Mouse (Mus musculus) intestine, postnatal 0 days (tissue): Measurements from ENCODE around the gene Mboat2. TPM values are rescaled to one million over a fixed set of nuclear protein-coding genes. Genes with fewer than 3 reads are reported as not detected.

Experiments used
- ATAC-seq: fragments of 200-750 bp; cut with Nextera tagmentation; 2 replicates; pipeline ENCODE4 v1.8.0; 2017; ENCODE audit warnings: mild to moderate bottlenecking, moderate TSS enrichment, moderate library complexity
- H3K27ac ChIP-seq: fragments of 300-500 bp; sonication (generic); 2 replicates; pipeline ENCODE4 v1.5.1; 2014; ENCODE audit warnings: mild to moderate bottlenecking, low read depth, low read length, moderate library complexity
- H3K27me3 ChIP-seq: fragments of 300-500 bp; sonication (generic); replicated peaks from 2 replicates; pipeline ENCODE4 v1.6.1; 2014; ENCODE audit warnings: low read length, mixed read lengths; ENCODE audit not compliant: control insufficient read depth, insufficient read depth
- H3K36me3 ChIP-seq: fragments of 300-500 bp; sonication (generic); 2 replicates; pipeline ENCODE4 v1.6.1; 2014; ENCODE audit warnings: mild to moderate bottlenecking, moderate library complexity; ENCODE audit not compliant: control insufficient read depth, insufficient read depth
- H3K4me1 ChIP-seq: fragments of 300-500 bp; sonication (generic); replicated peaks from 2 replicates; pipeline ENCODE4 v1.6.1; 2014; ENCODE audit warnings: antibody characterized with exemption, low read length, mixed read lengths; ENCODE audit not compliant: control insufficient read depth, insufficient read depth
- H3K4me2 ChIP-seq: fragments of 300-500 bp; sonication (generic); replicated peaks from 2 replicates; pipeline ENCODE4 v1.6.1; 2014; ENCODE audit warnings: low read depth, mild to moderate bottlenecking, moderate library complexity
- H3K4me3 ChIP-seq: fragments of 300-500 bp; sonication (generic); 2 replicates; pipeline ENCODE4 v1.5.1; 2014; ENCODE audit warnings: low read depth, low read length
- H3K9ac ChIP-seq: fragments of 300-500 bp; sonication (generic); 2 replicates; pipeline ENCODE4 v1.6.1; 2014; ENCODE audit warnings: mild to moderate bottlenecking, low read depth, low read length
- H3K9me3 ChIP-seq: fragments of 300-500 bp; sonication (generic); 2 replicates; pipeline ENCODE4 v1.6.1; 2016; ENCODE audit warnings: mixed run types; ENCODE audit not compliant: control insufficient read depth
- CTCF ChIP-seq: sonication (generic); IDR thresholded peaks from 2 replicates; pipeline ENCODE4 v1.5.1; 2016; ENCODE audit warnings: low read depth, mild to moderate bottlenecking, control low read depth, antibody characterized with exemption, moderate library complexity
- whole genome bisulfite sequencing: fragments of 180-500 bp; shearing (Covaris S2); extraction: QIAGEN DNeasy Blood & Tissue Kit; methylation state at CpG from one replicate; pipeline ENCODE4 v1.1.7; 2014; 5-methylcytosine and 5-hydroxymethylcytosine counted together
- polyA plus RNA-seq: library from polyadenylated mRNA; unstranded; fragments of >200 nt; fragmentation: Nextera tagmentation; extraction: Ambion mirVana; gene quantifications from 2 replicates; pipeline ENCODE4 v1.2.1, GENCODE M21; 2015

Mboat2 gene
- polyA plus RNA-seq, 1 experiment from 2014 or later = 8.1 TPM

GRCm38 (mm10) chr12:24907894-24908293 is 77.2 kb downstream of the Mboat2 start:
- Histone ChIP-seq H3K4me2 (no peak overlapping the region), H3K27me3 (no peaks in the 10 kb centered on the region), H3K4me1 (no peaks in the 10 kb centered on the region), H3K9ac (no peak overlapping the region), H3K9me3 (no peaks in the 10 kb centered on the region), H3K36me3 (no peaks in the 10 kb centered on the region), H3K4me3 (no peak overlapping the region), H3K27ac (no peak overlapping the region)
- ATAC-seq = no peak
- 84% methylated on average over 2 of the region's 2 CpGs for WGBS
- TF ChIP-seq CTCF = no peak

- Histone ChIP-seq H3K4me3 (no peak overlapping the region), H3K9me3 (no peaks in the 10 kb centered on the region), H3K4me1 (no peaks in the 10 kb centered on the region), H3K27me3 (no peaks in the 10 kb centered on the region), H3K27ac (no peak overlapping the region; the same call in 1 of the 2 replicates), H3K9ac (no peak overlapping the region), H3K36me3 (no peaks in the 10 kb centered on the region), H3K4me2 (no peak overlapping the region)
- TF ChIP-seq CTCF = no peak
- no peak for ATAC-seq
- 81% methylated on average over 7 of the region's 7 CpGs for WGBS
Observed at GRCm38 (mm10) chr12:24909679-24910078, 79.0 kb downstream of the Mboat2 start.

GRCm38 (mm10) chr12:24912174-24912573 is 81.5 kb downstream of the Mboat2 start:
- no peak for ATAC-seq
- Histone ChIP-seq H3K4me2 (no peak overlapping the region), H3K27me3 (no peaks in the 10 kb centered on the region), H3K4me3 (no peak overlapping the region), H3K9me3 (no peaks in the 10 kb centered on the region), H3K9ac (no peak overlapping the region), H3K27ac (no peak overlapping the region), H3K4me1 (no peaks in the 10 kb centered on the region), H3K36me3 (no peaks in the 10 kb centered on the region)
- TF ChIP-seq CTCF = no peak
- WGBS = 62% methylated on average over 6 of the region's 6 CpGs

GRCm38 (mm10) chr12:24912876-24913275 is 82.2 kb downstream of the Mboat2 start:
- no peaks in the 10 kb centered on the region for H3K27me3 ChIP-seq
- WGBS = 84% methylated on average over 1 of the region's 1 CpGs
- no peaks in the 10 kb centered on the region for H3K4me1 ChIP-seq
- no peaks in the 10 kb centered on the region for H3K9me3 ChIP-seq
- no peak overlapping the region for H3K9ac ChIP-seq
- no peak overlapping the region for H3K4me2 ChIP-seq
- H3K4me3 ChIP-seq = no peak overlapping the region
- no peak for ATAC-seq
- no peak for TF ChIP-seq CTCF
- no peaks in the 10 kb centered on the region for H3K36me3 ChIP-seq
- H3K27ac ChIP-seq = no peak overlapping the region

GRCm38 (mm10) chr12:24918575-24919262 is 88.0 kb downstream of the Mboat2 start:
- Histone ChIP-seq H3K27me3 (no peaks in the 10 kb centered on the region), H3K9me3 (no peaks in the 10 kb centered on the region), H3K4me2 (no peak overlapping the region), H3K4me1 (no peaks in the 10 kb centered on the region), H3K4me3 (no peak overlapping the region), H3K9ac (no peak overlapping the region), H3K36me3 (no peaks in the 10 kb centered on the region), H3K27ac (no peak overlapping the region)
- TF ChIP-seq CTCF = no peak
- 83% methylated on average over 12 of the region's 12 CpGs for WGBS
- ATAC-seq = no peak

GRCm38 (mm10) chr12:24920861-24921260 is 90.2 kb downstream of the Mboat2 start:
- Histone ChIP-seq H3K27me3 (no peaks in the 10 kb centered on the region), H3K9ac (no peak overlapping the region), H3K27ac (no peak overlapping the region), H3K4me3 (no peak overlapping the region), H3K9me3 (no peaks in the 10 kb centered on the region), H3K4me1 (no peaks in the 10 kb centered on the region), H3K4me2 (no peak overlapping the region), H3K36me3 (no peaks in the 10 kb centered on the region)
- 97% methylated on average over 1 of the region's 1 CpGs for WGBS
- TF ChIP-seq CTCF = no peak
- no peak for ATAC-seq
